Mouse (Mus musculus) duodenum, adult 2 months (tissue): ENCODE data around the gene Rplp1. TPM values are rescaled to one million over a fixed set of nuclear protein-coding genes. Genes with fewer than 3 reads are reported as not detected.

Experiments used
- polyA plus RNA-seq: library from polyadenylated mRNA; depleted of rRNA; stranded (reverse); fragments of >200 nt; gene quantifications from 2 replicates; pipeline ENCODE4 v1.2.3, GENCODE M21; 2012; ENCODE audit warnings: low replicate concordance; rRNA removed

Rplp1 gene
- polyA plus RNA-seq: 6,280 and 13,011 TPM in 2 replicates

DNA sequence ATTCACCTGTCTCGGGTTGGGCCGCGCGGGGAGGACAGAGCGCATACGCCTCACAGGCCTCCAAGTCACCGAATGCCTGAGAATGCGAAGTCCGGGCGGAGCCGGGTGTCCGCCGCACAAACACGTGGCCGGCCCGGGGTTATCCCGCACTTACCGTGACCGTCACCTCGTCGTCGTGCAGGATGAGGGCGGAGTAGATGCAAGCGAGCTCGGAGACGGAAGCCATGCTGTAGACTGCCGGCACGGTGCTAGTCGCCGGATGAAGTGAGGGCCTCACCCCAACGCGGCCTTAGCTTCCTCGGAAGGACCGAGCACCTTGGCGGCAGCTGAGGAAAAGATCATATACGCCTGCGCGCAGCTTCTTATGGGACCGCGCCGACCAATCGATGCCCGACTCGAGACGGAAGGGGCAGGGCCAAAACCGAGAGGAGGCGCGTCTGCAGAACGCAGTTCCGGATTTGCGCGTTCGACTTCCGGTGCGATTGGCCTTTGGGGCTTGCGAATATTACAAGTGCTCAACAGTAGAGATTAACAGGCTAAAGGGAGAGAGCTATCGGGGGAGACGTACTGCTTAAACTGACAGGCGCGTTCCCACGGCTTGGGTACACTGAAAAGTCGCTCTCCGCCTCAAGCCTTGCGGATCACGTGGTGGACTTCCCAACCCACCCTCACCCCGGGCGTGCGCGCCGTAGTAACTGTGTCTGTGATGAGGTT is at the start of gene Rplp1:
Gene Rplp1, minus strand, starts transcription at position 340 of the 714 bp plus-strand sequence.

DNA sequence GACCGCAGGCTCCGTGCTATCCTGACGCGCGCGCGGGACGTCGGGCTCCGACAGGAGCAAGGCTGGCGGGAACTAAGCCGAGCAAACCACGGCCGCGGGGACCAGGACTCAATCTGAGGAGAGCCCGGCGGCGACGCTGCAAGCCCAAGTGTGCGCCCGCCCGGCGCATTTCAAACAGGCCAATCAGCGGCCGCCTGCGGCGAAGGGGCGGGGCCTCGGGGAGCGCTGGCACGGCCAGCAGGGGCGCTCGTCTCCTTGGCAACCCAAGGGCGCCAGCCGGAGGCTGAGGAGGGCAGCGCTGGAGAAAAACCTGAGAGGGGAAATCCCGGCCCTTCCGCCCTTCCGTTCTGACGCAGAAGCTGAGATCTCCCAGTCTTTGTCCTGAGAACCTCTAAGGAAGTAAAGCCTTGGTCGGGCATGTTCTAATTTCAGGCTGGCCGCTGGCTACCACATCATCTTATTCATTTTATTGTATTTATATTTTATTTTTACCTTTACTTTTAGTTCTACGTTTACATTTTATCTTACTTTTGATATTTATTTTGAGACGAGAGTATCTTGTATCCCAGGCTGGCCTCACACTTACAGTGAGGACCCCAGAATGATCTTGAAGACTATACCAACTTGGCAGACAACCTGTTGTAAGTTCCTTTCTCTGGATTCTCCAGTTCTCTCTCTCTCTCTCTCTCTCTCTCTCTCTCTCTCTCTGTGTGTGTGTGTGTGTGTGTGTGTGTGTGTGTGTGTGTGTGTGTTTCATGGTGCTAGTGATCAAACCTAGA is 32.5 kb upstream of the Rplp1 start, which contains the start of gene Kif23:
Gene Kif23, minus strand, starts transcription at position 152 of the 779 bp plus-strand sequence.

Other genes starting within 250 kb of the Rplp1 start
- 1.6 and 2.4 TPM in 2 replicates for gene Kif23, start 32.2 kb upstream of the Rplp1 start, polyA plus RNA-seq
- gene Paqr5, start 112.3 kb upstream of the Rplp1 start, polyA plus RNA-seq: 2.0 and 21.1 TPM in 2 replicates
- gene Glce, start 208.1 kb upstream of the Rplp1 start, polyA plus RNA-seq: 0.62 and 0.92 TPM in 2 replicates